Mouse (Mus musculus): Measurements from ENCODE around the gene Tbata.

The Tbata gene

DNA sequence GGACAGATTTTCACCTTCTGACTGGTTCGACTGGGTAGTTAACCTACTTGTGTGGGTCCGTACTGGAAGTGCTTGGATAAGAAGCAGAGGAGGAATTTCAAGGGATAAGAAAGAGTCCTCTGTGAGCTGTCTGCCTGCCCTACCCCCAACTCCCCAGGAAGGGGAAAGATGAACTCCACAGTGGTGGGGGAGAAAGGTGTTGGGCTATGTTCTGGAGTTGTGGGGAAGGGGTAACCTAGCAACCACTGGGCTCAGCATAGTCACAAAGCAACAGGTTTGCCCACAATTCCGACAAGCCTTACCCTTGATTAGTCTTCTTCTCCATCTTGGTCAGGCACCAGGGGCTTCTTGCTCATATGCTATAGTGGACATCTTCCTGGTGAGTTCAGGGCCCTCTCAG is at the start of gene Tbata:
Gene Tbata (plus strand): TSS at position 301 of the 400 bp plus-strand sequence.
- DNase-seq (ENCODE audit: low spot score): no peak

DNA sequence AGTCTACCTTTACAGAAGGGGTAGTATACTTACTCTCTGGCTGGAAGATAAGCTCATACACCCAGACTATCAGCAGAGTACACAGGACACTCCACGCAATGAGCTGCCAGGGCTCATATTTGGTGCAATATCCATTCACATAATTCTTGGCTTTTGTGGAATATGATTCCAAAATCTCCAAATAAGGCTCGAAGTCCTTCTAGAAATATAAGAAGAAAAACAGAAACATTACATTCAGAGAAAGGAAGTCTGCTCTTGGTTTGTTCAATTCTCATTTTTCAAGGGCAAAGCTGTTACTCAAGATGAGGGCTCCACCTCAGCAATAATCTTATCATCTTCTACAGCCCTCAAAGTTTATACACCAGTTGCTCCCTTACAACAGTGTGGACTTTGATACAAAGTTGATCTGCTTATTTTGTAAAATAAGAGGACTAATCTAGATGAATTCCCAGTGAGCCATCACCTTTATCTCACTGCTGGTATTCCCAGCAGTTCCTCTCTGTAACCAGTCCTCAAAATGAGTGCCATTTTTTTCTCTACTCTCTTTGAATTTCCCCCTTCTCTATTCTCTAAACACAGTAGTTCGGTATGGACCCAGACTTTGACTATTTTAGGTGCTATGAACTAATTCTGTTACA is 48.4 kb upstream of the Tbata start:
- DNase-seq (ENCODE audit: low spot score): no peak

DNA sequence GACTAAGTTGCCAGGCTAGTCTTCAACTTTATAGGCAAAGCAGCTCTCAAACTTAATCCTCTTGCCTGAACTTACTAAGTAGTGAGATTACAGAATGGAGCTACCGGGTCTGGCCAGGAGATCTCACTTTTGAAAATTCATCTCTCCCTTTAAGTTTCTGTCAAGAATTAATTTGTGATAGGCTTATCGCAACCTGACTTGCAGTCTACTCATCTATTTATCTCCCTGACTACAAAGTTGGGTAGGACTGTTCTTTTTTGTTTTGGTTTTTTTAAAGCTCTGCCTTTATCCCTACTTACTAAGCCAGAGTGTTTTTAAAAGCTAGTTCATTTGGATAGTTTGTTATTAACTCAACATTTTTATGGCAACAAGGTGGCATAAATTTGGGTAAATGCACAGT is 47.3 kb upstream of the Tbata start:
- DNase-seq (ENCODE audit: low spot score): no peak

DNA sequence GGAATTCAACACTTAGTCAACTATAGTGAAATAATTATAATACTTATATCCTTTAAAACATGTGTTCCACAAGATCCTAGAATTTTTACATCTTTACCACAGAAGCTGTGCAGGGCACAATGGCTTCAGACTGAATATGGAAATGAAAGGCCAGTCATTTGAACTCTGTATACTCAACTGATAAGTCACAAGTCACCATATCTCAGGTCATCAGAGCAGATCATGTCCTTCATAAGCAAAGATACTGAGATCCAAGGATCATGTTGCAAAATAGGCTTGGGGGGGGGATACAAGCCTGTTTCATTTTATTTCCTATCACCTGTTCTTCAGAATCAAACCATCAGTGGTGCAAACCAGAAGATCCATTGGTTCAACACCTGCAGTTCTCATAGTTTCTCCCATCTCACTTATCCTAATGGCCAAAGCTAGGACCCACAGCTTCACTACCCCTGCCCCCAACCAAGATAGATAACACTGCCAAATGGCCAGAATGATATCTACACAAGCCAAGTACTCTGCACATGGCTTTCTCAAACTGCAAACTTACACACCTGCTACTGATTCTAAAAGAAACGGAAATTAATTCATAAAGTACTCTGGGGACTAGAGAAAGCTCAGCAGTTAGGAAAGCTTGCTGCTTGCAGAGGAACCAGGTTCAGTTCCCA is 42.9 kb upstream of the Tbata start:
- DNase-seq (ENCODE audit: low spot score): no peak

DNA sequence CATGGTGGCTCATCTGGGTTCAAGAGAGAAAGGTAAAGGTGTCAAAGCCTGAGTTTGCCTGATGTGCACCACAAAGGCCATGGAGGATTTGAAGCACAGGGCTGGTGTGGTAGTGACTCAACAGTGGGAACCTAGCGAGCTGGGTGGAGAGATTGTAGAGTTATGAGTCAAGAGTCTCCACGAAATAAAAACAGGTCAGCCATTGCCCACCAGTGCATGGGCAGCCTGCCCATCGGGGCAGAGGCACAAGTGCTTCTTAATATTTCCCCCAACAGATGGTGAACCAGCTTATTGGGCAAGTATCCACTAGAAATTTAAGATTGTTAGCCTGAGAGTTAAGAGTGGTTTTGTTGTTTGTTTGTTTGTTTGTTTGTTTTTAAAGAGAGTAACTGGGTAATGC is 40.8 kb upstream of the Tbata start:
- no peak for DNase-seq (ENCODE audit: low spot score)

DNA sequence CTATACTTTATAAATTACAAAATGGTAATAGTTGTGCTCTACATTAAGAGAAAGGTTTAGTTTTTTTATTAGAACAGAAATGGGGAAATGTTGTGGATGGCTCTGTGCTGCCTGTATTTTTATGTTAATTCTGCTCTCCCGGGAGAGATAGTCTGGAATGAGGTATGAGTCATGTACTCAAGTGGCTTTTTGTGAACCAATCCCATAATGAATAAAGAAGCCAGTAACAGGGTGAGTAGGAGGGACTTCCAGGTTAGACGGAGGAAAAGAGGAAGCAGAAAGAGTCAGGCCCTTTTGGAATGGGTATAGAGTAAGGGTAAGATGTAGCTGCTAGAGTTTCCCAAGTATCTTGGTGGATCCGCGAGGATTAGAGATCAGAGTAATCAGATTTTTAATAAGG is 37.7 kb upstream of the Tbata start:
- no peak for DNase-seq (ENCODE audit: low spot score)

DNA sequence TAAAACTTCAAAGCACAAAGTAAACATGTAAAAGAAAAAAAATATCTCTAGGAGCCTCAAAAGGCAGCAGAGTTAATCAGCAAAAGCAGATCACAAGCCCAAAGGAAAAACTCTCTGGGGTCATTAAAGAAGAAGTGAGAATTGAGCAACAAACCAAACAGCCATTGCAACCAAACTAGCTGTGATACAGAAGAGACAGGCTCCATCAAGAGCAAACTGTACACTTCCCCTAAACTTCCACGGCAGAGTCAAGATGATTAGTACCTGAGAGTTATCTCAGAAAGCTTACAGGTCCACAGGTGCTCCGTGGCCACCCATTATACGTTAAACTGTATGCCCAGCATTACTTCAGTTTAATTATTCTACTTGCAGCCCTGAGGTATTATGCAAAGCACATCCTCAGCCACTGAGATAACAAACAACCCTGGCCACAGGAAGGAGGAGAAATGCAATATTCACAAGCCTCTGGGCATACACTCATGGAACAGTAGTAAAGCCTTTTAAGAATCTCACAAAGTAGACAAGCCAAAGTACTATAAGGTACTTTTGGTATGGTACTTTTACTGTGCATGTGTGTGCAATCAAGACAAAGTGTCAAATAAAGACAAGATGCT is 36.4 kb upstream of the Tbata start:
- DNase-seq (ENCODE audit: low spot score): no peak

DNA sequence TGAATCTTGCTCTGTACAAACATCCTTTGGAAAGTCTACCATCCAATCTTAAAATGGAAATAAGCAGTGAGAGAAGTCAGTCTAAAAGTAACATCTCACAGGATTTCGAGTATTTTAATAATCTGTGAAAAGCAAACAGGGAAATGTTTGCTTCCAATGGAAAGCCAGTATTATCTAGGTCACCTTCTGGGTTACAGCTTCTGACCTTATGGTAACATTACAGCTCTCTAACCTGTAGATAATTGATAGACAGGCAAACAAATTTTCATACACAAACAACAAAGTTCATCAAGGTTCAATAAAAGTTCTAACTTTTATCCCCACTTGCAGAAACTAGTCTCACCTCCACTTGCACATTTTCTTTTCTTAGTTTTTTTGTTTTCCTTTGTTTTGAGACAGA is 34.2 kb upstream of the Tbata start:
- no peak for DNase-seq (ENCODE audit: low spot score)

DNA sequence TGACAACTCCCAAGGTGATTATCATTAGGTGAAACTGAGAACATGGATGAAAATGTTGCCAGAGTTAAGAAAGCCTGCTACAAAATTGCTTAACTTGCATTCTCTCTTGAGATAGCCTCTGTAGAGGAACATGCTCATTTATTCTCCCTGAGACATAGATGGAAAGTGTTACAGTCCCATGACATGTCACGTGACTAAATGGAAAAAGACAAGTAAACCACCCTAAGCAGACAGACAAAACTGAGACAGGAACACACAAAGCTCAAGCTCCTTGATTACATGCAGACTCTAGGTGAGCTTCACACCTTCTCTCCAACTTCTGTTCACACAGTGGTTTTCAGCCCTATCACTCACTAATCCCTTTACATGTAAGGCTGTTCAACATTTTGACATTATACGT is 28.4 kb upstream of the Tbata start:
- DNase-seq (ENCODE audit: low spot score): no peak

DNA sequence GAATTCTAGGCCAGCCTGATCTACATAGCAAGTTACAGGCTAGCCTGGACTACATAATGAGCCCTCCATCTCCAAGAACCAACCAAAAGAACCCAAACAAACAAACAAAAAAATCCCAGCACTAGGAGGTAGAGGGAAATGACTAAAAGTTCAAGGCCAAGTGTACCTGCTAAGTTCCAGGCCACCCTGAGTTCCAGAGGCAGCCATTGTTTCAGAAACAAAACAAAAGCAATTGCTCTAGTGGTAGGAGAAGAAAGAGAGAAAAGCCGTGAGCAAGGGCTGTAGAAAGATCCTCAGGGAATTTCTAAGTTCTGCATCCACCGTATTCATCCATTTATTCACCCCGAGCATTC is 26.0 kb upstream of the Tbata start:
- no peak for DNase-seq (ENCODE audit: low spot score)

DNA sequence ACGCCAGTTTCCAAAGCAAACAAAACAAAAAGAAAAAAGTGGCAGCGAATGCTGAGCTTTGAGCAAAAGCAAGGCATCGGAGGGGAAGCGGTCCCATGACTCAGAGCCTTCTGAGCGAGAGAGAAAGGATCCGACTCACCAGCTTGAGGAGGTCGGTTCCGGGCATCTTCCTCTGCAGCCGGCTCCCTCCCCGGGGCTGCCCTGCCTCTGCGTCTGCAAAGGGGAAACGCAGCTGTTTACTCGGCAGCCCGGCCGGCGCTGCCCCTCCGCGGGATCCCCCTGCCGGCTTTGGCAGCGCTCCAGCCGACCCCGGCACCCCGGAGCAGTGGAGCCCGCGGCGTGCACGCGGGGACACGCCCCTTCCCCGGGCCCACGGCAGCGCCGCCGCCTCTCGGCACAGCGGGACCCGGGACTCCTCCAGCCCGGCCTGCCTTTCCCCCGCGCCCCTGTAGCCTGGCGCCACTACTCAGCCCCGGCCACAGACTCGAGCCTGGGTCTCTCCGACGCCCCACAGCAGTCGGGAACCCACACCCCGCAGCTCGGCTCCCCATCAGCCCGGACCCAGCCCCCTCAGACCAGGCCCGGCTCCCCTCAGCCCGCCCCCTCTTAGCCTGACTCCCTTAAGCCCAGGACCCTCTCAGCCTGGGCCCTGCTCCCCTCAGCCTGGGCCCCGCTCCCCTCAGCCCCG is 25.5 kb upstream of the Tbata start:
- peak; percentile 38 for DNase-seq (ENCODE audit: low spot score)

DNA sequence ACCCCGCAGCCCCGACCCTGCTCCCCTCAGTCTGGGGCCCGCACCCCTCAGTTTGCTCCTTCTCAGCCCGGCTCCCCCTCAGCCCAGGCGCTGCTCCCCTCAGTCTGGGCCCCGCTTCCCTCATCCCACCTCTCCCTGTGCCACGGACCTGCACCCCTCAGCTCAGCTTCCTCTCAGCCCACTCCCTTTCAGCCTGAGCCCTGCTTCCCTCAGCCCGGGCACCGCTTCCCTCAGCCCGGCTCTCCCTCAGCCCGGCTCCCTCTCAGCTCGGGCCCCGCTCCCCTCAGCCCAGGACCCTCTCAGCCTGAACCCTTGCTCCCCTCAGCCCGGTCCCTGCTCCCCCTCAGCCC is 25.0 kb upstream of the Tbata start:
- DNase-seq (ENCODE audit: low spot score): peak; percentile 15

DNA sequence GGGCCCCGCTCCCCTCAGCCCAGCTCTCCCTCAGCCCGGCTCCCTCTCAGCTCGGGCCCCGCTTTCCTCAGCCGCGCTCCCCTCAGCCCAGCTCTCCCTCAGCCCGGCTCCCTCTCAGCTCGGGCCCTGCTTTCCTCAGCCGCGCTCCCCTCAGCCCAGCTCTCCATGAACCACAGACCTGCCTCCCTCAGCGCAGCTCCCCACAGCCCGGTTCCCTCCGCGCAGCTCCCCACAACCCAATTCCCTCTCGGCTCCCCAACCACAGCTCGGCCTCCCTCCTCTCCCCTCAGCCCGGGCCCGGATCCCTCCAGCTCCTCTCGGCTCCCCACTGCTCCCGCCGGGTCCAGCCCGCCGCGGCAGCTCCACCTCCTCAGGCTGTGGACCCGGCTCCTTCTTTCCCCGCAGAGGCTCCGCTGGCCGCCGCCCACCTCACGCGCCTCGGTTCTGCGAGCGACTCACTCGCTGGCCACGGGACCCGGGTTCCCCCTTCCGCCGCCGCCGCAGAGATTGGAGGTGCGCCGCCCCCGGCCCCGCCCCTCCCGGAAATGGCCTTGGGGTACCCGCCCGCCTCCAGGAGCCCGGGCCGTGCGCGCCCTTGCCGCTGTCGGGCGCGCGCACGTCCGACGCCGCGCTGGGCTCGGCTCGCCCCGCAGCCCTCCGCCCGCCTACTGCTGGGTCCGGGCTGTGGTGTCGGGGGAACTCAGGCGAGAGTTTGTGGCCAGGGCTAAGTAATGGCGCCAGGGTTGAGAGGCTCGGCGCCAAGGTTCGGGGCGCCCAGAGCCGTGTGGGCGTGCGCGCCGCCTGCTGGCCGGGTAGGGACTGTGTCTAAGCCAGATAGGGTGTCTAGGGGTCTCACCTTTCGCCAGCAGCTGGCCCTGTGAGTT is 24.4 kb upstream of the Tbata start, which contains the start of gene Sgpl1:
Gene Sgpl1 (minus strand): TSS at position 547 of the 884 bp plus-strand sequence.
- peak; percentile 87 for DNase-seq (ENCODE audit: low spot score)

DNA sequence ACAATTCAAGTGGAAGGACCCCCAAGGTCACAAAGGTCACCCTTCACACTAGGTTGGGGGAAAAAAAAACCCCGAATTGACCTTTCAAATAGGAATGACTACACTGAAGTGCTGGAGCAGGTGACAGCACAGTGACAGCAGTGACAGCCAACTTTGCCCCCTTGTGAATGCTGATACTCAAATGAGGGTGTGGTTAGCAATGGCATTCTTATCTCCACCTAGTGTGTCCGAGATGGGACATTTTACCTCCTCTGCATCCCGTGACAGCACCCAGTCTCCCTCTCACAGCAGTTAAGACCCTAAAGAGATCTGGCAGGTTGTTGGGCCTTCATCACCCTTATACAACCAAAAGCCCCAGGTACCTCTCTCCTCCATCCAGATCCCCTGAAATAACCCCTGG is 22.3 kb upstream of the Tbata start:
- DNase-seq (ENCODE audit: low spot score): no peak

DNA sequence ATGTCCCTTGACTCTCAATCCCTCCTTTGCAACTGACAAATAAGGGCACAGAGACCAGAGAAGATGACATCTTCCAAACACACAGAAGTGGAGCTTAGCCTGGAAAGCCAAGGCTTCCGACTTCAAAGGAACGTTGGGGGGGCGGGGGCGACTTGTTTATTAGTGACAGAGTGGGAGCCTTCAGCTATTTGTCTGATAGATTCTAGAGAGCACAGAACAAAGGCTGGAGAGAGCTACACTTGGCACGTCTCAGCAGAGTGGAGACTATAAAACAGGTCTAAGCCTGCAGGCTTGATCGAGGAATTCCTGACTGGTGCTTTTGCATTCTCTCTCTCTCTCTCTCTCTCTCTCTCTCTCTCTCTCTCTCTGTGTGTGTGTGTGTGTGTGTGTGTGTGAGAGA is 21.1 kb upstream of the Tbata start:
- DNase-seq (ENCODE audit: low spot score): no peak

DNA sequence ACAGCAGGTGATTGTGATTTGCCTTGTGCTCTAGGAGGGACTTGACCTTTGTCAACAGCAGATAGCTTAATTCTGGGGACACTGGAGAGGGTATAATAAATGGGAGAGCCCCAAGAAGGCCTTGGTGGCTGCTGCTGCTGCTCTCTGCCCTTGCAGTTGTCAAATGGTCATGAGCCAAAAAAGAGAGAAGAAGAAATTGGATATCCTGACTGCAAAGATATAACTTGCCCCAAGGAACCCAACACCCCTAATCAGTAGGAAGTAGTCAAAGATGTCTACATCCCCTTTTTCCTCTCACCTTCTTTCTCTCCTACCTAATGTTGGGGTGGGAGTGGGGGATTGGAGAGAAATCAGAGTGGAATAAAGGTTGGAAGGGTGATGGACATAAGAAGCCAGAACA is 19.6 kb upstream of the Tbata start:
- DNase-seq (ENCODE audit: low spot score): no peak

DNA sequence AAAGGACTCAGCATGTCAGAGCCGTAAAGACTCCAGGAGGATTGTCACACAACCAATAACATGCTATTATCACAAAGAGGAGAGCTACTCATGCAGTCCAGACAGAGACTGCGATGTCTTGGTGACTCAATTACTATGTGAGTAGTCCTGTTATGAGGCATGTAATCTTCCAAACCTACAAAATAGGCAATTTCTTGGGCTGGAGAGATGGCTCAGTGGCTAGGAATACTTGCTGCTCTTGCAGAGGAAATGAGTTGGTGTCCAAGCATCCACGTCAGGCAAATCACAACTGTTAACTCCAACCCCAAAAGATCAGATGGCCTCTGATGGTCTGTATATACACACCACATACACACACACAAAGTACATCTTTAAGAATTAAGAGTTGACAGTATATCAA is 16.1 kb upstream of the Tbata start:
- DNase-seq (ENCODE audit: low spot score): no peak

DNA sequence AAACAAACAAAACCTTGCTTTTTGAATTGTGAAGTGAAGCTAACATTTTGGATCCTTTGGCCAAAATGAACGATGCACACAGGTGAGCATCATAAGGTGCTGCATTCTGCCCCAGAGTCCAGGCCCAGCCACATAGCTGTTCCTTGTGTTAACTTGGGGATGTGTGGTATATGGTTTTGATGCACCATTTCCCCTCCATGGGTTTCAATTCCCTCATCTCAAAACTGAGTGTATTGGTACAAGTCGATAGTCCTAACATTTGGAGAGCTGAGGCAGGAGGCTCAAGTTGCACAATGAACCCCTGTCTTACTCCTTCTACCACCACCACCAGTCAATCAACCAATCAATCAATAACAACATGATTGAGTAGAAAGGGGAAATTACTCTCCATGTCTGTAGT is 15.3 kb upstream of the Tbata start:
- DNase-seq (ENCODE audit: low spot score): no peak

DNA sequence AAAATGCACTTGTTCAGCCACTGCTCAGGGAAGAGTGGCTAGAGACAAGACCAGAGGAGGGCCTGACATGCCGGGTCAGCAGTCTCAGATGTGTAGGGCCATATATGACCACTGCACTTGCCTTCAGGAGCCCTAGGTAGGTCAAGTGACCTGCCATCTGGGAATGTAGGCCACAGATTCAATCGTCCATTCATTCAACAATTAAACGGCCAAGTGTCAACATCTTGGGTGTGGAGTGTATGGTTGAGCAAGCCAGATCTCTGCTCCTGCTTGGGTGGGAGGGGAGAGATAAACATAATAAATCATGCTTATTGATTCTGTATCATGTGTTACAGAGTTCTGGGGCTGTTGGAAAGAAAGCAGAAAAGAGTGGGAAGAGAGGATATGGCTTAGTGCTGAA is 13.2 kb upstream of the Tbata start:
- DNase-seq (ENCODE audit: low spot score): no peak

DNA sequence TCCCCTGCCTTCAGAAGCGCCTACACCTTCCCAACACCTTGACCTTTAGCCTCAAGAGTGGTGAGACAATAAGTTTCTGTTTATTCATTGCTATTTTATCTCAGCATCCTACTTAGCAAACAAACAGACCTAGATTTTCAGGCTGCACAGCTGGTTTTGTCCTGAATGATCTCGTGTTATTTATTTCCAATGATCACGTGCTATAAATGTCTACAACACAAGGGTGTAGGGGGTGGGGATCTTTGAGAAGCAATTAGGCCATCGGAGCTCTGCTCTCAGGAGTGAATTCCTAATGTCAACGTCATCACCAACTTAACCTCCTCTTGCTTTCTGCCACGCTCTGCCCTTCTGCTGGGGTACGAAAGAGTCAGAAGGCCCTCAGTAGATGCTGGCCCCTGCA is 11.7 kb upstream of the Tbata start:
- no peak for DNase-seq (ENCODE audit: low spot score)

DNA sequence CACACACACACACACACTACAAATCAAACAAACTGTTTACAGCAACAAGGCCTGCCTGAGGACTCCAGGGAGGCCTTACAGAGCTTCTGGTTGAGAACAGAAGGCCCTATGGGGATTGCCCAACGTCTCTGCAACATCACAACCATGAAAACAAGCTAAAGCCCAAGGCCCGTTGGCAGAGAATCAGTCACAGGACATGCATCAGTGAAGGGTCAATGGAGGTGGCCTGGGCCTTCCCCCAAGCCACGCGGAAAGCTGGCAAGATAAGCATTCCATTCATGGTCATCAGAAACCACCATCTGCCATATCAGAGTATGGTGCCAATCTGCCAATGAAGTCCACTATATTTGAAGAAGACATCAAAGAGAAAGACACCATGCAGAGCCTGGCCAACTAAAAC is 11.1 kb upstream of the Tbata start:
- DNase-seq (ENCODE audit: low spot score): no peak

DNA sequence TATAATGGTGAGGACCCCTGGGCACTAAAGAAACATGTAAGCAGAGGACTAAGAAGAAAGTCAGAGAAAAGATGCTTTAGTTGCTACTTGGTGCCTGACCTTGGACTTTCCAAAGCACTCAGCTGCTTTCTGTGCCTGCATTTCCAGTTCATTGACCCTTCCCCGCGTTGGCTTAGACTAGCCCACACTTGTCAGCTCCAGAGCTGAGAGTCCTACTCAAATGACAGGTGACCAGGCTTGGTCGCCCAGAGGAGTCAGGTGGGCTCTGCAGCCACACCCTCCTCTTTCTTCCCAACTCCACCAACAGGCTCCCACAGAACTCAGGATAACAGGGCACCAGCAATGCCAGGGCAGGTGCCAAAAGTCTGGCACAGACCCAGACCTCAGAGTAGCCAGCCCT is 9.4 kb upstream of the Tbata start:
- no peak for DNase-seq (ENCODE audit: low spot score)

Data from layer of hippocampus, adult 11-12 months (tissue).